ENCODE assay signal across 22 mouse cellular contexts in the genomic region with DNA sequence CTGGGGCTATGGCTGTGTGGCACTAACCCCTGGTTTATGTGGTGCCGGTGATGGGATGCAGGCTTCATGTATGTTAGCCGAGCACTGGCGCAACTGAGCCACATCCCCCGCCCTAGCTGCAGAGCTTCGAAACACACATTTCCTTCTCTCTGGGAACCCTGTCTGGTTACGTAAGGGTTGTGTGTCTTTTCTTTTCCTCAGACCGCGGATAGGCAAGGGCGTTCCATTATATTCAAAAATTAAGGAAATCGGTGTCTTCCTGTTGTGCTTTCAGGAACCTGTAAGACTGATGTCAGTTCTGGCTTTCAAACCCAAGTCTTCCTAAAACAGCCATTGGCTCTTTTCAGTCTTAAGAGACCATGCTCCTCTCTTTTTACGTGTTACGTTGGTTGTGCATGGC.
DNase-seq lines count a peak whose midpoint lies in the region; ATAC-seq and TF ChIP-seq lines count a peak whose summit lies in the region.
"Had no signal": no experiment of that assay in that cellular context is flagged by ENCODE, and none has a peak within 500 bp of the region (broad histone marks: within the 10 kb centered on the region; RNA-seq: fewer than 3 reads in every experiment).

No protein-coding gene starts in this region.

- peak; percentile 95 for DNase-seq in heart, adult 11 months
- DNase-seq in heart, embryonic 10.5 days (ENCODE audit: low spot score), result no peak
- DNase-seq in kidney, postnatal 14 days, result peak; percentile 11
- DNase-seq in kidney, postnatal 4 days, result no peak
- peak; percentile 37 for DNase-seq in lung, postnatal 0 days (ENCODE audit: low spot score)
- DNase-seq in thymus, postnatal 4 days, result no peak
- no peak for DNase-seq in liver, postnatal 0 days
- DNase-seq: adrenal gland, postnatal 25 days; cerebellum, adult 18-20 months; cerebellum, postnatal 25 days; gastrocnemius, postnatal 10 days; kidney, adult 18-20 months; midbrain, embryonic 14.5 days; thymus, postnatal 14 days had no signal

- no peaks in the 10 kb centered on the region for H3K9me3 ChIP-seq in heart, embryonic 10.5 days
- H3K9me3 ChIP-seq in lung, postnatal 0 days (ENCODE audit: low read length), result no peaks in the 10 kb centered on the region
- H3K9me3 ChIP-seq in liver, postnatal 0 days (ENCODE audit: low read length), result no peaks in the 10 kb centered on the region
- H3K9me3 ChIP-seq: forebrain, embryonic 10.5 days; heart, embryonic 13.5 days; limb, embryonic 15.5 days; liver, embryonic 15.5 days; neural tube, embryonic 13.5 days had no signal

- H3K36me3 ChIP-seq in heart, embryonic 10.5 days, result no peaks in the 10 kb centered on the region
- no peaks in the 10 kb centered on the region for H3K36me3 ChIP-seq in lung, postnatal 0 days (ENCODE audit: insufficient read depth, low read length)
- H3K36me3 ChIP-seq in liver, postnatal 0 days (replicated peaks; ENCODE audit: insufficient read depth, low read length), result no peaks in the 10 kb centered on the region
- H3K36me3 ChIP-seq: forebrain, embryonic 10.5 days; heart, embryonic 13.5 days; limb, embryonic 15.5 days; liver, embryonic 15.5 days; neural tube, embryonic 13.5 days had no signal

- 84% methylated on average over 12 of the region's 12 CpGs for WGBS in heart, embryonic 10.5 days
- WGBS in lung, postnatal 0 days, result 58% methylated on average over 12 of the region's 12 CpGs
- 59% methylated on average over 12 of the region's 12 CpGs for whole genome bisulfite sequencing in liver, postnatal 0 days (ENCODE audit: insufficient replicate concordance)

- H3K4me3 ChIP-seq in heart, embryonic 10.5 days, result no peak overlapping the region
- H3K4me3 ChIP-seq in lung, postnatal 0 days (ENCODE audit: low read depth, low read length), result no peak overlapping the region
- no peak overlapping the region for H3K4me3 ChIP-seq in liver, postnatal 0 days (ENCODE audit: low read depth, low read length)
- H3K4me3 ChIP-seq: forebrain, embryonic 10.5 days; heart, embryonic 13.5 days; limb, embryonic 15.5 days; liver, embryonic 15.5 days; megakaryocyte, embryonic 14.5 days; neural tube, embryonic 13.5 days had no signal

- no peak overlapping the region for H3K27ac ChIP-seq in heart, embryonic 10.5 days
- no peak overlapping the region for H3K27ac ChIP-seq in lung, postnatal 0 days (ENCODE audit: low read length)
- no peak overlapping the region for H3K27ac ChIP-seq in liver, postnatal 0 days (ENCODE audit: low read depth)
- H3K27ac ChIP-seq: forebrain, embryonic 10.5 days; heart, embryonic 13.5 days; limb, embryonic 15.5 days; liver, embryonic 15.5 days; neural tube, embryonic 13.5 days had no signal

- peak; percentile 20; the same call in 1 of the 2 replicates for TF ChIP-seq CTCF in lung, postnatal 0 days (IDR thresholded peaks at IDR 0.05)
- no peak for TF ChIP-seq CTCF in liver, postnatal 0 days (IDR thresholded peaks at IDR 0.05; ENCODE audit: low read depth)

- no peaks in the 10 kb centered on the region for H3K4me1 ChIP-seq in heart, embryonic 10.5 days
- no peaks in the 10 kb centered on the region for H3K4me1 ChIP-seq in lung, postnatal 0 days (ENCODE audit: insufficient read depth, low read depth, low read length)
- H3K4me1 ChIP-seq in liver, postnatal 0 days (ENCODE audit: insufficient read depth), result no peaks in the 10 kb centered on the region
- H3K4me1 ChIP-seq: forebrain, embryonic 10.5 days; heart, embryonic 13.5 days; limb, embryonic 15.5 days; liver, embryonic 15.5 days; neural tube, embryonic 13.5 days had no signal

- no peak overlapping the region for H3K4me2 ChIP-seq in lung, postnatal 0 days (replicated peaks; ENCODE audit: low read depth, low read length)
- H3K4me2 ChIP-seq in liver, postnatal 0 days (ENCODE audit: low read depth, low read length), result no peak overlapping the region
- H3K4me2 ChIP-seq: heart, embryonic 13.5 days; limb, embryonic 15.5 days; liver, embryonic 15.5 days; neural tube, embryonic 13.5 days had no signal

- TF ChIP-seq EP300 in lung, postnatal 0 days (IDR thresholded peaks at IDR 0.05), result peak; percentile 71
- no peak for TF ChIP-seq EP300 in liver, postnatal 0 days (IDR thresholded peaks at IDR 0.05; ENCODE audit: low read depth)

- peak; percentile 67 for ATAC-seq in lung, postnatal 0 days
- ATAC-seq in liver, postnatal 0 days, result no peak
- ATAC-seq: CD4-positive, CD25-positive, alpha-beta regulatory T cell, adult 4 months; Patski had no signal

- H3K9ac ChIP-seq in lung, postnatal 0 days (replicated peaks; ENCODE audit: low read depth), result no peak overlapping the region
- H3K9ac ChIP-seq in liver, postnatal 0 days (replicated peaks), result no peak overlapping the region
- H3K9ac ChIP-seq: heart, embryonic 13.5 days; limb, embryonic 15.5 days; liver, embryonic 15.5 days; neural tube, embryonic 13.5 days had no signal

- no peaks in the 10 kb centered on the region for H3K27me3 ChIP-seq in heart, embryonic 10.5 days (ENCODE audit: insufficient read depth, poor library complexity, severe bottlenecking)
- no peaks in the 10 kb centered on the region for H3K27me3 ChIP-seq in lung, postnatal 0 days (replicated peaks; ENCODE audit: insufficient read depth, low read length)
- H3K27me3 ChIP-seq in liver, postnatal 0 days (ENCODE audit: insufficient read depth, low read length), result no peaks in the 10 kb centered on the region
- H3K27me3 ChIP-seq: heart, embryonic 13.5 days; limb, embryonic 15.5 days; liver, embryonic 15.5 days; megakaryocyte, embryonic 14.5 days; neural tube, embryonic 13.5 days had no signal

Comparison
In these comparisons a context has a peak if more than half of its experiments do, and no peak if none do; other contexts are left out.
1. DNase-seq: peak in heart, adult 11 months (single experiment), kidney, postnatal 14 days (single experiment) and lung, postnatal 0 days (single experiment); none in heart, embryonic 10.5 days (single experiment), kidney, postnatal 4 days (0 of 2), thymus, postnatal 4 days (single experiment) and liver, postnatal 0 days (single experiment).